Mouse (Mus musculus) CH12.LX (cell line): ENCODE measurements at regions not wholly inside any gene's neighbourhood (a gene's known extent, or its start where the extent isn't known, plus 50 kb on each side); places are given as distances from the start of the nearest gene placed in this dataset.

ENCODE experiments used
- CTCF ChIP-seq, 2 experiments: IDR thresholded peaks in 1 of 2; conservative IDR thresholded peaks in 1 of 2; 2 replicates each; pipeline ENCODE4 v1.5.1; 2011 to 2012; ENCODE audit warnings: low read depth in 2 of 2, low read length in 2 of 2, improper control_type of control experiment in 1 of 2, inconsistent platforms in 1 of 2, mild to moderate bottlenecking in 1 of 2, moderate library complexity in 1 of 2
- E2F4 ChIP-seq: IDR thresholded peaks from 2 replicates; pipeline ENCODE4 v1.6.1; 2011; ENCODE audit warnings: low read depth, low read length, improper control_type of control experiment; ENCODE audit not compliant: insufficient replicate concordance
- EP300 ChIP-seq: IDR thresholded peaks from 2 replicates; pipeline ENCODE4 v1.6.1; 2011; ENCODE audit warnings: low read length, improper control_type of control experiment
- KAT2A ChIP-seq: IDR thresholded peaks from 2 replicates; pipeline ENCODE4 v1.6.1; 2012; ENCODE audit warnings: low read length, improper control_type of control experiment, inconsistent platforms; ENCODE audit not compliant: insufficient replicate concordance
- MEF2A ChIP-seq: IDR thresholded peaks from 2 replicates; pipeline ENCODE4 v1.6.1; 2014; ENCODE audit warnings: low read depth, mild to moderate bottlenecking, inconsistent platforms, low read length, improper control_type of control experiment, borderline replicate concordance
- POLR2A ChIP-seq: IDR thresholded peaks from 2 replicates; pipeline ENCODE4 v1.6.1; 2011; ENCODE audit warnings: low read depth, mild to moderate bottlenecking, improper control_type of control experiment, low read length
- TCF12 ChIP-seq: IDR thresholded peaks from 2 replicates; pipeline ENCODE4 v1.6.1; 2014; ENCODE audit warnings: low read depth, mild to moderate bottlenecking, inconsistent platforms, low read length, improper control_type of control experiment
- UBTF ChIP-seq: IDR thresholded peaks from 2 replicates; pipeline ENCODE4 v1.6.1; 2012; ENCODE audit warnings: low read depth, mild to moderate bottlenecking, inconsistent platforms, low read length, improper control_type of control experiment, moderate library complexity
- ZNF384 ChIP-seq: IDR thresholded peaks from 2 replicates; pipeline ENCODE4 v1.6.1; 2012; ENCODE audit warnings: low read depth, low read length, improper control_type of control experiment, inconsistent platforms

- TF ChIP-seq KAT2A (no peak), CTCF (conservative IDR thresholded peaks at IDR 0.05 in 1 of 2, IDR thresholded peaks at IDR 0.05 in 1 of 2; ENCODE audit: low read depth in 2 of 2, low read length in 2 of 2) (no peak), UBTF (no peak), ZNF384 (no peak), POLR2A (no peak), TCF12 (no peak), EP300 (no peak), MEF2A (no peak), E2F4 (no peak)
Measured at GRCm38 (mm10) chr8:8233616-8234015, 427.4 kb downstream of the Efnb2 start.
